Comparison of ENCODE assay signal across 8 mouse cellular contexts in the genomic region with DNA sequence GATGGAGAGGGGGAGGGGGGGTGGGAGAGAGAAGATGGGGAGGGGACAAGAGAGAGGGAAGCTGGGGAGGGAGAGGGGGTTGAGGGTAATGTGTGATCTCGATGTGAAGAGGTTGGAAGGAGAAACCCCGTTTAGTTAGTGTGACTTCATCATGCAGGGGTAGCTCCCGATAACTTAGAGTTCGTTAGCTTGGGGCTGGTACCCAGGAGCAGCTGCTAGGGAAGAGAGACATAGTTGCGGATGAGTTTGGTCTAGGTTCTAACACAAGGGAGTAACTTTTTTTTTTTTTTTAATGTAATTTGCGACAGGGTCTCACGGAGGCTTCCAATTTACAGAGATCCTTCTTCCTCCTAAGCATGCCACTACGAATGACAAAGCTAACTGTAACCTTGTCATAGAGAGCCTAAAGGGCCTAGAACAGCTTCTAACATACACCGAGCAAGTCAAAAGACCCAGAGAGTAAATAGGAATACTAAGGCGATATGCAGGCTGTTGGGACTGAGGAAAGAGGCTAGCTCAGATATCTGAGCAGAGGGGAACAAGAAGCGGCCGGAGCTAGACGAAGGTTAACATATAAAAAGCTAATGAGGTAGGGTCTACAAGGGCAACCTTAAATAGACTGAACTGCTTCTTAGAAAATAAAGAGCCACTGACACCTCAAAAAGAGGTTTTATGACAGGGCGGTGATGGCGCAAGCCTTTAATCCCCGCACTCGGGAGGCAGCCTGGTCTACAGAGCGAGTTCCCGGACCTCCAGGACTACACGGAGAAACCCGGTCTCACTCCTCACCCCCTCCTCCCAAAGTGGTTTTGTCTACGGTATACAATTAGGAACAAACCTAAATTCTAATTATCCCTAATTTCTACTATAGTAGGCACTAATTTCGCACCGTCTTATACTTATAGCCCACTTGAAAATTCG. TPM values are rescaled to one million over a fixed set of nuclear protein-coding genes. Genes with fewer than 3 reads are reported as not detected.
A peak's percentile ranks its signal among the peaks of the same experiment; 100 is the strongest.
DNase-seq lines count a peak whose midpoint lies in the region; ATAC-seq and TF ChIP-seq lines count a peak whose summit lies in the region.

No protein-coding gene starts in this region.

- no peaks in the 10 kb centered on the region for H3K9me3 ChIP-seq in kidney, embryonic 16.5 days (ENCODE audit: low read length)
- H3K9me3 ChIP-seq in G1E (replicated peaks): no peaks in the 10 kb centered on the region
- H3K9me3 ChIP-seq in heart, embryonic 14.5 days (ENCODE audit: control insufficient read depth, low read length): no peaks in the 10 kb centered on the region
- H3K9me3 ChIP-seq in liver, embryonic 11.5 days (ENCODE audit: control insufficient read depth, low read length): no peaks in the 10 kb centered on the region
- H3K9me3 ChIP-seq in neural tube, embryonic 15.5 days (replicated peaks): no peaks in the 10 kb centered on the region

- no peaks in the 10 kb centered on the region for H3K27me3 ChIP-seq in kidney, embryonic 16.5 days (ENCODE audit: insufficient read depth, low read length)
- peaks cover 5% of the 10 kb centered on the region for H3K27me3 ChIP-seq in G1E (ENCODE audit: insufficient read depth, low read length)
- H3K27me3 ChIP-seq in heart, embryonic 14.5 days (ENCODE audit: control insufficient read depth, insufficient read depth, low read length): no peaks in the 10 kb centered on the region
- no peaks in the 10 kb centered on the region for H3K27me3 ChIP-seq in liver, embryonic 11.5 days (replicated peaks; ENCODE audit: control insufficient read depth, insufficient read depth, low read length)
- no peaks in the 10 kb centered on the region for H3K27me3 ChIP-seq in neural tube, embryonic 15.5 days (replicated peaks)

- H3K36me3 ChIP-seq in kidney, embryonic 16.5 days (ENCODE audit: insufficient read depth, low read length): no peaks in the 10 kb centered on the region
- peaks cover 7% of the 10 kb centered on the region for H3K36me3 ChIP-seq in G1E (replicated peaks)
- H3K36me3 ChIP-seq in heart, embryonic 14.5 days (ENCODE audit: control insufficient read depth, insufficient read depth, low read length): no peaks in the 10 kb centered on the region
- H3K36me3 ChIP-seq in liver, embryonic 11.5 days (ENCODE audit: control insufficient read depth, insufficient read depth, low read length): no peaks in the 10 kb centered on the region
- H3K36me3 ChIP-seq in neural tube, embryonic 15.5 days: no peaks in the 10 kb centered on the region

- TF ChIP-seq CTCF in G1E (IDR thresholded peaks at IDR 0.05; ENCODE audit: low read depth, low read length): no peak

- H3K4me3 ChIP-seq in kidney, embryonic 16.5 days (ENCODE audit: low read length): peak overlapping the region; percentile 90
- peak overlapping the region; percentile 72 for H3K4me3 ChIP-seq in G1E (ENCODE audit: low read depth, low read length)
- peak overlapping the region; percentile 71 to 87 for H3K4me3 ChIP-seq in heart, embryonic 14.5 days (ENCODE audit: control insufficient read depth in 1 of 2, insufficient read depth in 1 of 2, low read depth in 1 of 2, low read length in 2 of 2)
- peak overlapping the region; percentile 81 for H3K4me3 ChIP-seq in liver, embryonic 11.5 days (ENCODE audit: low read depth, low read length)
- peak overlapping the region; percentile 90 for H3K4me3 ChIP-seq in neural tube, embryonic 15.5 days (replicated peaks)

- WGBS in kidney, embryonic 16.5 days: 5% methylated on average over 25 of the region's 25 CpGs
- 8% methylated on average over 25 of the region's 25 CpGs for WGBS in heart, embryonic 14.5 days
- WGBS in liver, embryonic 11.5 days: 8% methylated on average over 25 of the region's 25 CpGs
- WGBS in neural tube, embryonic 15.5 days: 4% methylated on average over 25 of the region's 25 CpGs

- H3K9ac ChIP-seq in kidney, embryonic 16.5 days (replicated peaks; ENCODE audit: low read length): peak overlapping the region; percentile 82
- peak overlapping the region; percentile 66 for H3K9ac ChIP-seq in heart, embryonic 14.5 days (ENCODE audit: low read length)
- peak overlapping the region; percentile 73 for H3K9ac ChIP-seq in liver, embryonic 11.5 days (ENCODE audit: low read depth, low read length)
- H3K9ac ChIP-seq in neural tube, embryonic 15.5 days (replicated peaks): peak overlapping the region; percentile 68

- H3K27ac ChIP-seq in kidney, embryonic 16.5 days (ENCODE audit: low read length): peak overlapping the region; percentile 99
- peak overlapping the region; percentile 99 to 100 for H3K27ac ChIP-seq in heart, embryonic 14.5 days (replicated peaks in 1 of 2; ENCODE audit: control insufficient read depth in 1 of 2, insufficient read depth in 1 of 2, low read depth in 2 of 2, low read length in 2 of 2)
- H3K27ac ChIP-seq in liver, embryonic 11.5 days (ENCODE audit: low read depth, low read length): peak overlapping the region; percentile 93
- peak overlapping the region; percentile 99 for H3K27ac ChIP-seq in neural tube, embryonic 15.5 days (replicated peaks)

- peak overlapping the region; percentile 89 for H3K4me2 ChIP-seq in kidney, embryonic 16.5 days (replicated peaks; ENCODE audit: low read depth, low read length)
- H3K4me2 ChIP-seq in heart, embryonic 14.5 days (ENCODE audit: low read length): peak overlapping the region; percentile 69
- peak overlapping the region; percentile 88 for H3K4me2 ChIP-seq in liver, embryonic 11.5 days
- H3K4me2 ChIP-seq in neural tube, embryonic 15.5 days: peak overlapping the region; percentile 78

- peaks cover 11% of the 10 kb centered on the region for H3K4me1 ChIP-seq in kidney, embryonic 16.5 days (ENCODE audit: insufficient read depth, low read length)
- peaks cover 25% of the 10 kb centered on the region for H3K4me1 ChIP-seq in G1E (ENCODE audit: insufficient read depth, low read depth, low read length)
- peaks cover 0 to 11% of the 10 kb centered on the region in 2 experiments; a peak in 3 of 4 replicates for H3K4me1 ChIP-seq in heart, embryonic 14.5 days (ENCODE audit: control insufficient read depth in 2 of 2, insufficient read depth in 2 of 2, low read length in 2 of 2)
- H3K4me1 ChIP-seq in liver, embryonic 11.5 days (replicated peaks; ENCODE audit: control insufficient read depth, insufficient read depth, low read length): peaks cover 12% of the 10 kb centered on the region
- H3K4me1 ChIP-seq in neural tube, embryonic 15.5 days: peaks cover 18% of the 10 kb centered on the region

- peak; percentile 50 for ATAC-seq in kidney, embryonic 16.5 days (ENCODE audit: low FRiP score, low TSS enrichment)
- no peak for ATAC-seq in G1E (ENCODE audit: extremely low read depth, insufficient number of reproducible peaks, low FRiP score, poor library complexity, severe bottlenecking)
- peak; percentile 1; the same call in 1 of the 2 replicates for ATAC-seq in heart, embryonic 14.5 days (ENCODE audit: insufficient number of reproducible peaks, insufficient read depth, low FRiP score, low read depth)
- peak; percentile 15 for ATAC-seq in liver, embryonic 11.5 days (replicated peaks; ENCODE audit: low FRiP score)
- peak; percentile 55 for ATAC-seq in neural tube, embryonic 15.5 days (ENCODE audit: low FRiP score)

- DNase-seq in kidney, postnatal 36 days: no peak
- DNase-seq in G1E (ENCODE audit: low spot score): no peak
- peak; percentile 9 for DNase-seq in embryo, embryonic 9.5 days (ENCODE audit: extremely low spot score)
- DNase-seq in liver, embryonic 11.5 days (ENCODE audit: low spot score): peak; percentile 60
- DNase-seq in urinary bladder, postnatal 36 days (ENCODE audit: low spot score in 2 of 2): peak; percentile 31 to 36

RNA-seq across cellular contexts. Expression of gene Fmc1, which starts 0.5 kb away (rescaled TPM):
- polyA plus RNA-seq in kidney, embryonic 16.5 days (2015; fragmentation: Nextera tagmentation; extraction: Ambion mirVana): 156 and 164 TPM in 2 replicates
- total RNA-seq in G1E (2014; fragmentation: Nextera tagmentation): 6.4 and 16.7 TPM in 2 replicates
- 39.5 and 55.9 TPM in 2 replicates for total RNA-seq in G1E (2017)
- 178 and 230 TPM in 2 replicates for polyA plus RNA-seq in G1E (2012)
- 284 and 300 TPM in 2 replicates for polyA plus RNA-seq in heart, embryonic 14.5 days (2014; fragmentation: Nextera tagmentation; extraction: Ambion mirVana)
- 141 and 146 TPM in 2 replicates for polyA plus RNA-seq in liver, embryonic 11.5 days (2014; fragmentation: Nextera tagmentation; extraction: Ambion mirVana)
- 218 and 249 TPM in 2 replicates for polyA plus RNA-seq in neural tube, embryonic 15.5 days (2015; fragmentation: Nextera tagmentation; extraction: Ambion mirVana)

RNA-seq across cellular contexts. Expression of gene Luc7l2, which starts 18.4 kb away (rescaled TPM):
- 28.6 and 39.6 TPM in 2 replicates for polyA plus RNA-seq in kidney, embryonic 16.5 days (2015; fragmentation: Nextera tagmentation; extraction: Ambion mirVana)
- 374 and 400 TPM in 2 replicates for total RNA-seq in G1E (2014; fragmentation: Nextera tagmentation)
- 162 and 211 TPM in 2 replicates for total RNA-seq in G1E (2017)
- 75.8 and 80.7 TPM in 2 replicates for polyA plus RNA-seq in G1E (2012)
- polyA plus RNA-seq in heart, embryonic 14.5 days (2014; fragmentation: Nextera tagmentation; extraction: Ambion mirVana): 47.2 and 48.0 TPM in 2 replicates
- polyA plus RNA-seq in liver, embryonic 11.5 days (2014; fragmentation: Nextera tagmentation; extraction: Ambion mirVana): 39.7 and 46.2 TPM in 2 replicates
- polyA plus RNA-seq in neural tube, embryonic 15.5 days (2015; fragmentation: Nextera tagmentation; extraction: Ambion mirVana): 42.1 and 48.2 TPM in 2 replicates

Comparison
In these comparisons a context has a peak if more than half of its experiments do, and no peak if none do; other contexts are left out.
1. DNase-seq: peak in embryo, embryonic 9.5 days (single experiment), liver, embryonic 11.5 days (single experiment) and urinary bladder, postnatal 36 days (2 of 2); none in kidney, postnatal 36 days (0 of 2) and G1E (single experiment).
2. Peak in every context shown above with its lines, with median percentiles within 50 percentile points of each other: H3K27ac ChIP-seq, H3K4me2 ChIP-seq, H3K4me3 ChIP-seq and H3K9ac ChIP-seq.